Mouse (Mus musculus) heart, embryonic 16.5 days (tissue): Measurements from ENCODE around the gene Trip4. TPM values are rescaled to one million over a fixed set of nuclear protein-coding genes. Genes with fewer than 3 reads are reported as not detected.

ENCODE experiments used
- ATAC-seq: fragments of 200-750 bp; cut with Nextera tagmentation; replicated peaks from 2 replicates; pipeline ENCODE4 v1.8.0; 2017; ENCODE audit warnings: moderate number of reproducible peaks; ENCODE audit not compliant: insufficient read depth, low FRiP score; ENCODE audit errors: extremely low read depth
- H3K27ac ChIP-seq: fragments of 300-500 bp; sonication (generic); 2 replicates; pipeline ENCODE4 v1.5.1; 2014; ENCODE audit warnings: mild to moderate bottlenecking, low read length, control low read depth, moderate library complexity
- H3K27me3 ChIP-seq: fragments of 300-500 bp; sonication (generic); 2 replicates; pipeline ENCODE4 v1.6.1; 2014; ENCODE audit warnings: low read length, mixed read lengths; ENCODE audit not compliant: control insufficient read depth, insufficient read depth
- H3K36me3 ChIP-seq: fragments of 300-500 bp; sonication (generic); 2 replicates; pipeline ENCODE4 v1.6.1; 2014; ENCODE audit not compliant: control insufficient read depth, insufficient read depth
- H3K4me1 ChIP-seq: fragments of 300-500 bp; sonication (generic); 2 replicates; pipeline ENCODE4 v1.6.1; 2014; ENCODE audit warnings: low read length, mixed read lengths; ENCODE audit not compliant: control insufficient read depth, insufficient read depth
- H3K4me2 ChIP-seq: fragments of 300-500 bp; sonication (generic); 2 replicates; pipeline ENCODE4 v1.6.1; 2014; ENCODE audit warnings: low read depth, mild to moderate bottlenecking, control low read depth, low read length
- H3K4me3 ChIP-seq: fragments of 300-500 bp; sonication (generic); 2 replicates; pipeline ENCODE4 v1.5.1; 2014; ENCODE audit warnings: mild to moderate bottlenecking, control low read depth, low read length
- H3K9ac ChIP-seq: fragments of 300-500 bp; sonication (generic); 2 replicates; pipeline ENCODE4 v1.6.1; 2014; ENCODE audit warnings: low read length, control low read depth
- H3K9me3 ChIP-seq: fragments of 300-500 bp; sonication (generic); replicated peaks from 2 replicates; pipeline ENCODE4 v1.6.1; 2016; ENCODE audit warnings: low read length; ENCODE audit not compliant: control insufficient read depth
- WGBS: fragments of 180-500 bp; shearing (Covaris S2); extraction: QIAGEN DNeasy Blood & Tissue Kit; methylation state at CpG from one replicate; pipeline ENCODE4 v1.1.7; 2014; 5-methylcytosine and 5-hydroxymethylcytosine counted together
- polyA plus RNA-seq: library from polyadenylated mRNA; unstranded; fragments of >200 nt; fragmentation: Nextera tagmentation; extraction: Ambion mirVana; gene quantifications from 2 replicates; pipeline ENCODE4 v1.2.1, GENCODE M21; 2015

Trip4 gene
- polyA plus RNA-seq, 1 experiment from 2014 or later: 22.5 TPM

DNA sequence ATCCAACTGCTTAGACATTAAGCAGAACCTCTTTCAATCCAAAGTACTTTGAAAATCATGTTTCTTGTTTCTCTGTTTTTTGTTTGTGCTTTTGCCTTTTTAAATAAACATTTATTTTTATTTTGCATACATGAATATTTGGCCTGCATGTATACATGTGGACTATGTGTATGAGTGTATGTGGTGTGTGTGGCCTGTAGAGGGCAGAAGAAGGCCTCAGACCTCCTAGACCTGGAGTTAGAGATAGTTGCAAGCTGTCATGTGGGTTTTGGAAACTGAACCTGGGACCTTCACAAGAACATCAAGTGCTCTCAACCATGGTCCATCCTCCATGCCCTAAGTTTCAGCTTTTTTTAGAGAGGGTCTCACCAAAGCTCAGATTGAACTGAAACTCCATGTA is 5.2 kb downstream of the Trip4 start:
- Histone ChIP-seq H3K9me3 (no peaks in the 10 kb centered on the region), H3K27me3 (no peaks in the 10 kb centered on the region), H3K27ac (no peak overlapping the region), H3K9ac (no peak overlapping the region), H3K4me2 (no peak overlapping the region), H3K4me3 (no peak overlapping the region), H3K36me3 (peaks cover 19% of the 10 kb centered on the region), H3K4me1 (no peaks in the 10 kb centered on the region; the same call in 1 of the 2 replicates)
- ATAC-seq: no peak

DNA sequence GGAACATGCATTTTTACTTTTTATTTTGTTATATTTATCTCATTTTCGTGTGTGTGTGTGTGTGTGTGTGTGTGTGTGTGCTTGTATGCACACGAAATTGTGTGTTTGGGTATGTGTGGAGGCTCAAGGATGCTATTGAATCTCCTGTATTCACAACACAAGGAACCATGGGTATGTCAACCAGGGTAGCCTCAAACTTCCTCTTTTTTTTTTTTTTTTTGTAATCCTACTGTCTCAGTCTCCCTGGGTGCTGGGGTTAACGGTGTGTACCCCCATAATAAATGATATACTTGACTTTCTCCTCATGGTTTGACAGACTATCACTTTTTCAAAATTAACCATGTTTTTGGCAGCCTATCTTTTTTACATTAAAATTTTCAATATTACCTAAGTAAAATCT is 5.7 kb downstream of the Trip4 start:
- Histone ChIP-seq H3K4me3 (no peak overlapping the region), H3K4me1 (no peaks in the 10 kb centered on the region; the same call in 1 of the 2 replicates), H3K9me3 (no peaks in the 10 kb centered on the region), H3K27me3 (no peaks in the 10 kb centered on the region), H3K27ac (no peak overlapping the region), H3K9ac (no peak overlapping the region), H3K4me2 (no peak overlapping the region), H3K36me3 (peaks cover 19% of the 10 kb centered on the region)
- 86% methylated on average over 3 of the region's 3 CpGs for WGBS
- no peak for ATAC-seq

DNA sequence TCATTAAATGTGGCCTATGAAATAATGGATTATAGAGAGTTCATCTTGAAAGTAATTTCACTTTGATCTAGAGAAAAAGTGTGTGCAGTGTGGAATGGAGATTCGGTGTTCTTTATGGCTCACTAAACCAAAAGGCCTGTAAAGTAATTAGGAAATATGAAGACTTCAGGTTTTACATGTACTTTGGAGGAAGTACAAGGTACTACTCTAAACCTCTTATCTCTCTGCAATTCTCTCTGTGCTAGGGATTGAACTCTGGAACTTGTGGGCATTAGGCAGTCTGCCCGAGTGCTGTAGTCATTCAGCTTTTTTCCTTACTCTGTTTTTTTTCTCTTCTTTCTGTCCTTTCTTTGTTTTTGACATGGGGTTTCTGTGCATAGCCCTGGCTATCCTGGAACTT is 11.6 kb downstream of the Trip4 start:
- 89% methylated on average over 2 of the region's 2 CpGs for WGBS
- Histone ChIP-seq H3K36me3 (peaks cover 26% of the 10 kb centered on the region), H3K4me3 (no peak overlapping the region), H3K4me2 (no peak overlapping the region), H3K27me3 (no peaks in the 10 kb centered on the region), H3K9ac (no peak overlapping the region), H3K9me3 (no peaks in the 10 kb centered on the region), H3K27ac (no peak overlapping the region), H3K4me1 (peaks cover under 1% of the 10 kb centered on the region; the same call in 1 of the 2 replicates)
- no peak for ATAC-seq

DNA sequence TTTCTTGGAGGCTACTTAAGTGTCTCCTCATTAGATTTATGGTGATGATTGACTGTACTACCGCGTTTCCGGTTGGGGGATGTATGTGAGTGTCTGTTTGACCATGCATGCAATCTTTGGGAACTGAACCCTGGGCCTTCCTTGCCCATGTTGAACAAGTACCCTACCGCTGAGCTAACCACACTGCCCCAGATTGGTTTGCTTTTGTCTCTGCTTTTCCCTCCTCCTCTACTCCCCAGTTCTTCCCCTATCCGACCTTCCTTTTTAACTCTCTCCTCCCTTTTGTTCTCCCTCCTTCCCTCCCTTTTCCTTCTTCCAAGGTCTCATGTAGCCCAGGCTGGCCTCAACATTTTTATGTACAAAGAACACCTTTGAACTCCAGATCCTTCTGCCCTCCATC is 17.5 kb downstream of the Trip4 start:
- H3K9ac ChIP-seq: peak overlapping the region; percentile 85
- peaks cover 13% of the 10 kb centered on the region for H3K4me1 ChIP-seq
- H3K4me3 ChIP-seq: peak overlapping the region; percentile 74
- WGBS: 3% methylated on average over 5 of the region's 5 CpGs
- H3K9me3 ChIP-seq: no peaks in the 10 kb centered on the region
- peak overlapping the region; percentile 88 for H3K4me2 ChIP-seq
- no peaks in the 10 kb centered on the region for H3K27me3 ChIP-seq
- no peak overlapping the region for H3K27ac ChIP-seq
- no peak for ATAC-seq
- H3K36me3 ChIP-seq: peaks cover 18% of the 10 kb centered on the region

DNA sequence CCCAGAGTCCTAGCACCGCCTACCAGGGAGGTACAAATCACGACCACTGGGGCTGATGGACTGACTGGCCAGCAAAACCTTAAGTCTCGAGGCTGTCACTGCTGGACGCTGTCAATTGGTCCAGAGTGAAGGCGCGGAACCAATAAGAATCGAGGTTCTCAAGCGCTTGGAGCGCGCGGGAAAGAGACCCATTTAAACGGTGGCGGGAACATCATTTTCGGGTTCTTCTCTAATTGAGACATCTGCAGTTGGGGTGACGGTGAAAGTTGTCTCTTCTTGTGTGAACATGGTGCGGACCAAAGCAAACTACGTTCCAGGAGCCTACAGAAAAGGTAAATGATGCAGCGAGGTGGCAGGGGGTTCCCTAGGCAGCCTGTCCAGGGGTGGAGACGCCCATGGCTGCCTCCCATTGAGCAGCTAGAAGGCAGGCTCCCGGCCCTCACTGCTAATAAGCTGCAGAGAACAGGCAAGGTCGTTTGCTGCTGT is 18.4 kb downstream of the Trip4 start, which contains the start of gene Pclaf:
TSS of gene Pclaf (plus strand) at position 95 of the 486 bp plus-strand sequence.
- under 1% methylated on average over 21 of the region's 21 CpGs for WGBS
- Histone ChIP-seq H3K4me1 (peaks cover 17% of the 10 kb centered on the region), H3K36me3 (peaks cover 15% of the 10 kb centered on the region), H3K27ac (peak within 1 kb of the TSS; percentile 39), H3K27me3 (no peaks in the 10 kb centered on the region), H3K4me3 (peak within 1 kb of the TSS; percentile 74), H3K9ac (peak within 1 kb of the TSS; percentile 85), H3K4me2 (peak within 1 kb of the TSS; percentile 88), H3K9me3 (no peaks in the 10 kb centered on the region)
- ATAC-seq: peak; percentile 95

DNA sequence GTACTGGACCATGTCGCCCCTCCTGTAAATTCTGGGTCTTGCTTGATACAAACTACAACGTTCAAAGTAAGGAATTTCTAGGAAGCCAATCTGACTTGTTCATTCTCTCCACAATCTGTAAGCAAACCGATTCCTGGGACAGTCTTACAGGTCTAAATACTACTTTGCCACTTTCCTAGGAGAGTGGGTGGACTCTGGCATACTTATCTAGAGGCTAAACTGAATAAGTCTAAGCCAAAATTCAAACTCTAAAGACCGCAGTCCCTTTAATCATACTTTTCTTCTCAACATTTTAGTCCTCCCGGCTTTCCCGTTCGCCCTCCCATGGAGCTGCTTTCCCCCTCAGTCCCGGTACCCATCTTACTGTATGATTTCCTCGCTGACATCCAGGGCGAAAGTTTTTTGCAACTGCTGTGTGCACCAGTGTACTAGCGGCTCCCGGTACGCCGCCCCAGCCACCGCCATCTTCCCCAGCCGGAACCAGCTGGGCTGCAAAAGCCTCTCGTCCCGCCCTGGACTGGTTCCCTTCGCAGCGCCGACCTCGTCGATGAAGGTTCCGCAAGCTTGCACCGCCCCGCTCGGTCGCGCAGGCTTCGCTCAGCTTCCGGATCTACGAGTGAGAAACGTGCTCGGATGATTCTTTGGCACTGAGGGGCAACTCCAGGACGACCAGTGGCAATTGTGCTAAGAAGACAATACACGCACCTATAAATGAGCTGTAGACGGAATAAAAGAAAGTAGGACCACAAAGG is 23.9 kb downstream of the Trip4 start:
- peak overlapping the region; percentile 86 for H3K4me2 ChIP-seq
- peak overlapping the region; percentile 90 for H3K27ac ChIP-seq
- ATAC-seq: peak; percentile 96
- H3K36me3 ChIP-seq: peaks cover 3% of the 10 kb centered on the region; the same call in 1 of the 2 replicates
- WGBS: under 1% methylated on average over 37 of the region's 37 CpGs
- H3K9ac ChIP-seq: peak overlapping the region; percentile 89
- H3K27me3 ChIP-seq: no peaks in the 10 kb centered on the region
- H3K4me1 ChIP-seq: peaks cover 10% of the 10 kb centered on the region
- no peaks in the 10 kb centered on the region for H3K9me3 ChIP-seq
- peak overlapping the region; percentile 86 for H3K4me3 ChIP-seq

DNA sequence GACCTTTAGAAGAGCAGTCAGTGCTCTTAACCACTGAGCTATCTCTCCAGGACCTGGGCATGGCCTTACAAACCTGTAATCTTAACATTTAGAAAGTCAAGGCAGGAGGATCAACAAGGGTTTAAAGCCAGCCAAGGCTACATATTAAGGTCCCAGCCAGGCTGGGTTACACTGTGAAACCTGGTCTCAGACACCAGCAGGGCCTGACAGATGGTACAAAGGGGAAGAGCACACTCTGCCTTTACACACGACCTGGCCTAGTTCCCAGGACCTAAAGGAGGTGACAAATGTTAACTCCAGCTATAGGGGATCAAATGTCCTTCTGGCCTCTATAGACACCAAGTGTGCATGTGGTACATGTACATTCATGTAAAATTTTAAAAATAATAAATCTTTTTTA is 48.9 kb downstream of the Trip4 start:
- H3K4me2 ChIP-seq: no peak overlapping the region
- no peak for ATAC-seq
- WGBS: 43% methylated on average over 1 of the region's 1 CpGs
- H3K4me3 ChIP-seq: no peak overlapping the region
- no peaks in the 10 kb centered on the region for H3K9me3 ChIP-seq
- H3K27me3 ChIP-seq: no peaks in the 10 kb centered on the region
- H3K36me3 ChIP-seq: peaks cover 40% of the 10 kb centered on the region
- H3K4me1 ChIP-seq: no peaks in the 10 kb centered on the region
- H3K9ac ChIP-seq: no peak overlapping the region
- H3K27ac ChIP-seq: no peak overlapping the region

DNA sequence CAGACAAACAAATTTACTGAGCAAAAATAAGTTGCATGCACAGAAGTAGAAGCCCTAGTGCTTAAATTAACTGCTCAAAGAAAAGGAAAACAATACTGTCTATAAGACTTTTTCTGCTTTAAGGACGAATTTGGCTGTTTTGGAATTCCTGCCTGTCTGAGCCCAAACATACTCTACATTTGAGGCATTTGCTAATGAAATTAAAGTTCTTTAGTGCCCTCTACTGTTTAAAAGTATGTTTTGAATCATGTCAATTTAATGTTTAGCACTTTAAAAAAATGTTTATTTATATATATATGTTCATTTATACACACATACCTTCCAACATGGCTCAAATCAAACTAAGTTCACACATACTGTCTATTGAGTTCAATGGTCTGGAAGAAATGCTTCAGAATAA is 58.4 kb downstream of the Trip4 start:
- no peaks in the 10 kb centered on the region for H3K4me1 ChIP-seq
- H3K27ac ChIP-seq: no peak overlapping the region
- no peak overlapping the region for H3K4me3 ChIP-seq
- WGBS: 24% methylated on average over 1 of the region's 1 CpGs
- H3K4me2 ChIP-seq: no peak overlapping the region
- H3K9me3 ChIP-seq: no peaks in the 10 kb centered on the region
- H3K36me3 ChIP-seq: peaks cover 6% of the 10 kb centered on the region
- H3K27me3 ChIP-seq: no peaks in the 10 kb centered on the region
- no peak overlapping the region for H3K9ac ChIP-seq
- no peak for ATAC-seq

DNA sequence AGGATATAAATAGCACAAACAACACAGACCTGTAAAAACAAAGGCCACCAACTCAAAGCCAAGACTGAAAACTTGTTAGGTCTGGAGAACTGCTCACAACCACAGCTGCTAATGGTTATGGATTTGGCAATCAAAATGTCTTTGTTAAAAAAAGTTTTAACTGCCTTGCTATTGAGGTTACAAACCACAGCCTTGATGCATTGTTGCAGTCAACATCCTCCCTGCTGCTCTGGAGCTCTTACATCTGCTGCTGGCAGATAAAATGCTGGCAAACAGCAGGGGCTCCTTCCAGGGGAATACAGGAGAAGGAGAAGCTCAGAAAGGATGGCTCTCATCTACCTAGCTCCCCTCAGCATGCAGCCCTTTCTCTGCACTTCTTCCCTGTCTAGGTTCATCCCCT is 60.4 kb downstream of the Trip4 start:
- H3K27ac ChIP-seq: peak overlapping the region; percentile 2; the same call in 1 of the 2 replicates
- no peak overlapping the region for H3K9ac ChIP-seq
- H3K36me3 ChIP-seq: peaks cover 3% of the 10 kb centered on the region; the same call in 1 of the 2 replicates
- H3K4me1 ChIP-seq: peaks cover 10% of the 10 kb centered on the region
- no peaks in the 10 kb centered on the region for H3K27me3 ChIP-seq
- H3K4me3 ChIP-seq: no peak overlapping the region
- ATAC-seq: no peak
- H3K9me3 ChIP-seq: no peaks in the 10 kb centered on the region
- no peak overlapping the region for H3K4me2 ChIP-seq
